Mouse (Mus musculus) common myeloid progenitor, adult 5-6 weeks (primary cell): ENCODE results near the gene Jak3. TPM values are rescaled to one million over a fixed set of nuclear protein-coding genes. Genes with fewer than 3 reads are reported as not detected.

Experiments
- ATAC-seq: replicated peaks from 2 replicates; pipeline ENCODE4 v1.8.0; 2016; ENCODE audit warnings: low read depth, mild to moderate bottlenecking, moderate TSS enrichment, inconsistent platforms; ENCODE audit not compliant: poor library complexity, severe bottlenecking
- total RNA-seq: library from RNA; stranded (forward); fragments of 200-1000, 187-1606 nt; gene quantifications from 2 replicates; pipeline ENCODE4 v1.2.3, GENCODE M21; 2017

The Jak3 gene
- total RNA-seq, 1 experiment from 2014 or later = 14.1 TPM

GRCm38 (mm10) chr8:71660325-71661120 is 15.6 kb upstream of the Jak3 start:
- ATAC-seq = peak; percentile 43

GRCm38 (mm10) chr8:71665331-71666130 is 10.6 kb upstream of the Jak3 start:
- peak; percentile 59 for ATAC-seq

GRCm38 (mm10) chr8:71666855-71667254 is 9.2 kb upstream of the Jak3 start:
- no peak for ATAC-seq

GRCm38 (mm10) chr8:71667256-71667655 is 8.8 kb upstream of the Jak3 start:
- ATAC-seq = no peak

- peak; percentile 46 for ATAC-seq
These were observed 7.7 kb upstream of the Jak3 start for GRCm38 (mm10) chr8:71668220-71668975.

- ATAC-seq = no peak
These were observed 5.9 kb upstream of the Jak3 start for GRCm38 (mm10) chr8:71670198-71670597.

- ATAC-seq = peak; percentile 1; the same call in 1 of the 2 replicates
These were observed 5.2 kb upstream of the Jak3 start for GRCm38 (mm10) chr8:71670621-71671548.

- peak; percentile 53 for ATAC-seq
These were observed 4.5 kb upstream of the Jak3 start, which contains the start of gene Unc13a for GRCm38 (mm10) chr8:71671549-71671965. Gene Unc13a (minus strand): TSS chr8:71671757.

- no peak for ATAC-seq
These were observed 3.8 kb upstream of the Jak3 start for GRCm38 (mm10) chr8:71672168-71672735.

GRCm38 (mm10) chr8:71674071-71674470 is 2.0 kb upstream of the Jak3 start:
- ATAC-seq = no peak

- ATAC-seq = no peak
These were observed 558 bp upstream of the Jak3 start for GRCm38 (mm10) chr8:71675456-71676019.

GRCm38 (mm10) chr8:71676803-71677202 is 707 bp downstream of the Jak3 start:
- no peak for ATAC-seq

GRCm38 (mm10) chr8:71677555-71677954 is 1.5 kb downstream of the Jak3 start:
- no peak for ATAC-seq

GRCm38 (mm10) chr8:71678216-71678615 is 2.1 kb downstream of the Jak3 start:
- no peak for ATAC-seq

- ATAC-seq = no peak
These were observed 3.0 kb downstream of the Jak3 start for GRCm38 (mm10) chr8:71679116-71679515.

GRCm38 (mm10) chr8:71679550-71680168 is 3.6 kb downstream of the Jak3 start:
- ATAC-seq = no peak

GRCm38 (mm10) chr8:71680471-71680870 is 4.4 kb downstream of the Jak3 start:
- no peak for ATAC-seq

- no peak for ATAC-seq
These were observed 5.3 kb downstream of the Jak3 start for GRCm38 (mm10) chr8:71681369-71681915.
